Mouse (Mus musculus) stomach, postnatal 0 days (tissue): ENCODE measurements around the gene Dyrk3. TPM values are rescaled to one million over a fixed set of nuclear protein-coding genes. Genes with fewer than 3 reads are reported as not detected.

Source experiments
- ATAC-seq: fragments of 200-750 bp; cut with Nextera tagmentation; 2 replicates; pipeline ENCODE4 v1.8.0; 2017; ENCODE audit not compliant: low FRiP score, low TSS enrichment
- DNase-seq: peaks from one replicate; pipeline ENCODE4 v3.0.0-alpha.2; 2016; ENCODE audit warnings: low spot score
- H3K27ac ChIP-seq: fragments of 300-500 bp; sonication (generic); replicated peaks from 2 replicates; pipeline ENCODE4 v1.5.1; 2014; ENCODE audit warnings: mild to moderate bottlenecking, control low read depth
- H3K27me3 ChIP-seq: fragments of 300-500 bp; sonication (generic); 2 replicates; pipeline ENCODE4 v1.6.1; 2014; ENCODE audit warnings: low read length; ENCODE audit not compliant: control insufficient read depth, insufficient read depth
- H3K36me3 ChIP-seq: fragments of 300-500 bp; sonication (generic); 2 replicates; pipeline ENCODE4 v1.6.1; 2014; ENCODE audit warnings: low read length, mixed read lengths; ENCODE audit not compliant: control insufficient read depth, insufficient read depth
- H3K4me1 ChIP-seq: fragments of 300-500 bp; sonication (generic); replicated peaks from 2 replicates; pipeline ENCODE4 v1.6.1; 2014; ENCODE audit warnings: antibody characterized with exemption; ENCODE audit not compliant: control insufficient read depth, insufficient read depth
- H3K4me2 ChIP-seq: fragments of 300-500 bp; sonication (generic); replicated peaks from 2 replicates; pipeline ENCODE4 v1.6.1; 2014; ENCODE audit warnings: low read depth, mild to moderate bottlenecking, control low read depth, moderate library complexity
- H3K4me3 ChIP-seq: fragments of 300-500 bp; sonication (generic); 2 replicates; pipeline ENCODE4 v1.5.1; 2014; ENCODE audit warnings: low read depth, low read length, control low read depth
- H3K9ac ChIP-seq: fragments of 300-500 bp; sonication (generic); 2 replicates; pipeline ENCODE4 v1.6.1; 2014; ENCODE audit warnings: mild to moderate bottlenecking, low read length, control low read depth, mixed read lengths
- H3K9me3 ChIP-seq: fragments of 300-500 bp; sonication (generic); 2 replicates; pipeline ENCODE4 v1.6.1; 2016; ENCODE audit warnings: low read length; ENCODE audit not compliant: control insufficient read depth
- CTCF ChIP-seq: IDR thresholded peaks from 2 replicates; pipeline ENCODE4 v1.5.1; 2016; ENCODE audit warnings: antibody characterized with exemption, low read depth, mild to moderate bottlenecking, moderate library complexity
- EP300 ChIP-seq: optimal IDR thresholded peaks from 2 replicates; pipeline ENCODE3; 2016; ENCODE audit warnings: antibody characterized with exemption
- WGBS: fragments of 180-500 bp; shearing (Covaris S2); extraction: QIAGEN DNeasy Blood & Tissue Kit; methylation state at CpG from one replicate; pipeline ENCODE4 v1.1.7; 2014; 5-methylcytosine and 5-hydroxymethylcytosine counted together
- polyA plus RNA-seq: library from polyadenylated mRNA; unstranded; fragments of >200 nt; fragmentation: Nextera tagmentation; extraction: Ambion mirVana; gene quantifications from 2 replicates; pipeline ENCODE4 v1.2.1, GENCODE M21; 2015

The Dyrk3 gene
- polyA plus RNA-seq, 1 experiment from 2014 or later, result 1.4 TPM

- Histone ChIP-seq H3K9ac (no peak overlapping the region), H3K27ac (no peak overlapping the region), H3K27me3 (no peaks in the 10 kb centered on the region), H3K9me3 (no peaks in the 10 kb centered on the region), H3K4me2 (no peak overlapping the region), H3K4me1 (peaks cover 26% of the 10 kb centered on the region), H3K36me3 (no peaks in the 10 kb centered on the region), H3K4me3 (no peak overlapping the region)
- ATAC-seq (no peak), DNase-seq (no peak)
- peak; percentile 47 for TF ChIP-seq CTCF
- TF ChIP-seq EP300, result no peak
- 55% methylated on average over 4 of the region's 4 CpGs for WGBS
Measured at GRCm38 (mm10) chr1:131079762-131080161, 58.4 kb downstream of the Dyrk3 start.

DNA sequence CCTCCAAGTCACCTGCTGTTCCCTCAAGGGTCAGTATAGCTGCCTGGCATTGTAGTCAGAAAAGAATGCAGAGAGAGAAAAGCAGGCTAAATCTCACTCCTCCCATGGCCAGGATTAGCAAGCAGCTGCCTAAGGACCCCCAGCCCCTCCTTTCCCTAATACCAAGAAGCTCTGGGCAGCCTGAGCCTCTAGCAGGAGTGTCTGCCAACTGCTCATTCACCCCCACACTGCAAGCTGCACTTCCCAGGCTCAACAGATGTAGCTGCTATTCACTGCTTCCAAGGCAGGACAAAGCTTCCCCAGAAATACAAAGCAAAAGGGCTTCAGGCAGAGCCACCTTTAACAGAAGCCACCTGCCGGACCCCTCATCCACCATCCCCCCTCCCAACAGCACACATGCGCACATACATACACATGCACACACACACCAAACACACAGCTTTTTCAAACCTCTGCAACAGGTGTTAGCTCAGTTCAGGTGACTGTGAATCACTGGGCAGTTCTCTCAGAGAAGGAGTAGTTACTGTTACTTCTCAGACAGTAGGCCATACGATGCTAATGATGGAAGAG lies 59.3 kb downstream of the Dyrk3 start:
- peaks cover 23% of the 10 kb centered on the region for H3K4me1 ChIP-seq
- ATAC-seq (peak; percentile 50; the same call in 1 of the 2 replicates), DNase-seq (peak; percentile 49)
- 34% methylated on average over 3 of the region's 3 CpGs for WGBS
- H3K36me3 ChIP-seq, result no peaks in the 10 kb centered on the region
- 0 out of 2 replicates have a peak overlapping the region, but pooled peaks have one; percentile 18 for H3K27ac ChIP-seq
- no peak overlapping the region for H3K4me3 ChIP-seq
- H3K27me3 ChIP-seq, result no peaks in the 10 kb centered on the region
- H3K9ac ChIP-seq, result no peak overlapping the region
- no peaks in the 10 kb centered on the region for H3K9me3 ChIP-seq
- H3K4me2 ChIP-seq, result no peak overlapping the region
- TF ChIP-seq EP300 (no peak), CTCF (0 out of 2 replicates have a peak, but pooled peaks have one; percentile 14)

Other genes with a start within 250 kb of the Dyrk3 start
- not detected in 2 replicates for gene Il20, start 226.9 kb downstream of the Dyrk3 start, polyA plus RNA-seq
- gene Il19, start 198.2 kb downstream of the Dyrk3 start, polyA plus RNA-seq, result 0.15 TPM in 1 of 2 replicates, not detected in the other
- not detected in 2 replicates for gene Il10, start 118.5 kb downstream of the Dyrk3 start, polyA plus RNA-seq
- 34.6 and 35.4 TPM in 2 replicates for gene Mapkapk2, start 40.5 kb downstream of the Dyrk3 start, polyA plus RNA-seq
- 36.3 and 38.8 TPM in 2 replicates for gene Eif2d, start 14.8 kb upstream of the Dyrk3 start, polyA plus RNA-seq
- gene Rassf5, start 106.9 kb upstream of the Dyrk3 start, polyA plus RNA-seq, result 7.9 and 8.6 TPM in 2 replicates
- gene Ikbke, start 141.3 kb upstream of the Dyrk3 start, polyA plus RNA-seq, result 4.5 and 5.7 TPM in 2 replicates